Mouse (Mus musculus) liver, adult 2 months (tissue): Measurements from ENCODE around the gene Gm34653. TPM values are rescaled to one million over a fixed set of nuclear protein-coding genes. Genes with fewer than 3 reads are reported as not detected.

ENCODE experiments used
- DNase-seq: peaks from one replicate; pipeline ENCODE4 v3.0.0-alpha.2; 2011; ENCODE audit warnings: low read depth, low spot score; ENCODE audit errors: extremely low read depth
- H3K27ac ChIP-seq: fragments of 200-500 bp; replicated peaks from 2 replicates; pipeline ENCODE4 v1.5.1; 2012; ENCODE audit warnings: low read depth, mild to moderate bottlenecking, control low read depth, inconsistent platforms, low read length; ENCODE audit not compliant: insufficient read depth
- H3K27me3 ChIP-seq: fragments of 200-500 bp; 2 replicates; pipeline ENCODE4 v1.6.1; 2012; ENCODE audit warnings: mild to moderate bottlenecking, moderate library complexity, low read length, inconsistent platforms; ENCODE audit not compliant: control insufficient read depth, insufficient read depth
- H3K36me3 ChIP-seq: fragments of 200-500 bp; 2 replicates; pipeline ENCODE4 v1.6.1; 2012; ENCODE audit warnings: low read length, inconsistent platforms; ENCODE audit not compliant: control insufficient read depth, insufficient read depth
- H3K4me1 ChIP-seq: fragments of 200-500 bp; 2 replicates; pipeline ENCODE4 v1.6.1; 2011; ENCODE audit warnings: low read length; ENCODE audit not compliant: control insufficient read depth, insufficient read depth
- H3K4me3 ChIP-seq: fragments of 200-500 bp; 2 replicates; pipeline ENCODE4 v1.5.1; 2011; ENCODE audit warnings: low read depth, mild to moderate bottlenecking, control low read depth, low read length, moderate library complexity; ENCODE audit not compliant: insufficient read depth
- H3K79me2 ChIP-seq: fragments of 200-500 bp; 2 replicates; pipeline ENCODE4 v1.6.1; 2012; ENCODE audit warnings: inconsistent platforms, mild to moderate bottlenecking, low read length, moderate library complexity; ENCODE audit not compliant: control insufficient read depth, insufficient read depth
- H3K9ac ChIP-seq: fragments of 200-500 bp; 2 replicates; pipeline ENCODE4 v1.6.1; 2012; ENCODE audit warnings: low read depth, mild to moderate bottlenecking, control low read depth, inconsistent platforms, low read length
- CTCF ChIP-seq: fragments of 200-500 bp; IDR thresholded peaks from 2 replicates; pipeline ENCODE4 v1.5.1; 2011; ENCODE audit warnings: low read depth, low read length, control low read depth
- POLR2A ChIP-seq: fragments of 200-500 bp; IDR thresholded peaks from 2 replicates; pipeline ENCODE4 v1.6.1; 2011; ENCODE audit warnings: low read length, control low read depth; ENCODE audit not compliant: insufficient read depth; ENCODE audit errors: extremely low read depth
- WGBS: fragments of 180-500 bp; shearing (Covaris S2); methylation state at CpG from one replicate; pipeline ENCODE4 v1.1.7; 2018; 5-methylcytosine and 5-hydroxymethylcytosine counted together
- polyA plus RNA-seq: library from polyadenylated mRNA; depleted of rRNA; stranded (reverse); fragments of >200 nt; gene quantifications from 2 replicates; pipeline ENCODE4 v1.2.3, GENCODE M21; 2012; rRNA removed
- total RNA-seq: library from RNA; depleted of rRNA; stranded (reverse); fragments of >200 nt; gene quantifications from 2 replicates; pipeline ENCODE4 v1.2.3, GENCODE M21; 2014; rRNA removed

Gm34653 gene
- total and polyA plus RNA-seq, 2 experiments = 0.09 TPM; not detected in 1

DNA sequence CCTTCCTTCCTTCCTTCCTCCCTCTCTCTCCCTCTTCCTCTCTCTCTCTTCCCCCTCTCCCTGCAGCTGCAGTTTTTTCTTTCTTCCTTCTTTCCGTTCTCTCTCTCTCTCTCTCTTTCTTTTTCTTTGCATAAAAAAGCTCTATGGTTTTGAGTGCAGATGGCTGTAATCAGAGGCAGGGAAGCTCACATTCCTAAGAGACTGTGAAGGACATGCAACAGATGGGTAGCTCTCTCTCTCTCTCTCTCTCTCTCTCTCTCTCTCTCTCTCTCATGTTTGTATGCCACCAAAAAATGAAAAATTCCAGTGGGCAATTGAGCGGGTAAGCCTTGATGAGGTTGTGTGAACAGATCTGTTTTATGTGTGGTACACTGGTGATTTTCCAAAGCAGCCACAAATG lies 51.4 kb downstream of the Gm34653 start:
- peaks cover 13% of the 10 kb centered on the region for H3K4me1 ChIP-seq
- TF ChIP-seq POLR2A (no peak), CTCF (no peak)
- no peak overlapping the region for H3K9ac ChIP-seq
- WGBS = 71% methylated on average over 2 of the region's 2 CpGs
- peaks cover 24% of the 10 kb centered on the region; the same call in 1 of the 2 replicates for H3K36me3 ChIP-seq
- H3K79me2 ChIP-seq = peaks cover 12% of the 10 kb centered on the region; the same call in 1 of the 2 replicates
- no peak overlapping the region for H3K27ac ChIP-seq
- no peak for DNase-seq
- no peaks in the 10 kb centered on the region for H3K27me3 ChIP-seq
- H3K4me3 ChIP-seq = no peak overlapping the region

Other genes with a start within 250 kb of the Gm34653 start
- 32.4 and 37.1 TPM in 2 replicates for gene Gapvd1, start 77.8 kb upstream of the Gm34653 start, total RNA-seq
- gene Gapvd1, start 77.8 kb upstream of the Gm34653 start, polyA plus RNA-seq = 9.2 and 10.6 TPM in 2 replicates
- 843 and 1,003 TPM in 2 replicates for gene Hspa5, start 61.0 kb upstream of the Gm34653 start, total RNA-seq
- 1,344 and 1,475 TPM in 2 replicates for gene Hspa5, start 61.0 kb upstream of the Gm34653 start, polyA plus RNA-seq
- 12.1 and 14.8 TPM in 2 replicates for gene Rabepk, start 33.1 kb upstream of the Gm34653 start, total RNA-seq
- gene Rabepk, start 33.1 kb upstream of the Gm34653 start, polyA plus RNA-seq = 12.7 and 14.7 TPM in 2 replicates
- gene Fbxw2, start 6.7 kb upstream of the Gm34653 start, total RNA-seq = 49.9 and 51.9 TPM in 2 replicates
- 24.2 and 28.1 TPM in 2 replicates for gene Fbxw2, start 6.7 kb upstream of the Gm34653 start, polyA plus RNA-seq
- 48.2 and 48.6 TPM in 2 replicates for gene Cutal, start 41.4 kb downstream of the Gm34653 start, total RNA-seq
- 341 and 358 TPM in 2 replicates for gene Cutal, start 41.4 kb downstream of the Gm34653 start, polyA plus RNA-seq
- gene Psmd5, start 42.0 kb downstream of the Gm34653 start, total RNA-seq = 31.1 and 32.7 TPM in 2 replicates
- 15.1 and 18.1 TPM in 2 replicates for gene Psmd5, start 42.0 kb downstream of the Gm34653 start, polyA plus RNA-seq
- gene Phf19, start 81.0 kb downstream of the Gm34653 start, total RNA-seq = 0.20 and 0.55 TPM in 2 replicates
- 0.21 and 0.61 TPM in 2 replicates for gene Phf19, start 81.0 kb downstream of the Gm34653 start, polyA plus RNA-seq
- 0.55 and 1.2 TPM in 2 replicates for gene Traf1, start 128.8 kb downstream of the Gm34653 start, total RNA-seq
- gene Traf1, start 128.8 kb downstream of the Gm34653 start, polyA plus RNA-seq = 0.75 and 1.2 TPM in 2 replicates
- gene Hc, start 228.4 kb downstream of the Gm34653 start, total RNA-seq = 567 and 594 TPM in 2 replicates
- gene Hc, start 228.4 kb downstream of the Gm34653 start, polyA plus RNA-seq = 121 and 139 TPM in 2 replicates